Mouse (Mus musculus): Measurements from ENCODE around the gene Arfgef3. TPM values are rescaled to one million over a fixed set of nuclear protein-coding genes. Genes with fewer than 3 reads are reported as not detected.
"Not testable (repeated sequence)": the region's sequence is repeated elsewhere in the genome, so short reads cannot be mapped to it uniquely, and the experiment has no call there.

The Arfgef3 gene
- polyA plus RNA-seq, 1 experiment from 2014 or later, result 0.05 TPM

GRCm38 (mm10) chr10:18635450-18635849 is 108.3 kb downstream of the Arfgef3 start:
- H3K27ac ChIP-seq (ENCODE audit: low read length), result no peak overlapping the region
- no peak overlapping the region for H3K4me2 ChIP-seq (ENCODE audit: low read depth, low read length)
- no peaks in the 10 kb centered on the region for H3K9me3 ChIP-seq (replicated peaks; ENCODE audit: control insufficient read depth, low read length)
- ATAC-seq (ENCODE audit: low read depth), result no peak
- H3K36me3 ChIP-seq (ENCODE audit: control insufficient read depth, insufficient read depth), result no peaks in the 10 kb centered on the region
- H3K27me3 ChIP-seq (ENCODE audit: control insufficient read depth, insufficient read depth, low read depth, low read length), result no peaks in the 10 kb centered on the region
- no peak overlapping the region for H3K9ac ChIP-seq (ENCODE audit: low read depth, low read length)
- no peaks in the 10 kb centered on the region for H3K4me1 ChIP-seq (ENCODE audit: control insufficient read depth, low read depth, low read length)
- no peak overlapping the region for H3K4me3 ChIP-seq (ENCODE audit: low read depth, low read length)
- 71% methylated on average over 9 of the region's 9 CpGs for WGBS (ENCODE audit: insufficient replicate concordance)

- Histone ChIP-seq H3K36me3 (ENCODE audit: control insufficient read depth, insufficient read depth) (no peaks in the 10 kb centered on the region), H3K9ac (ENCODE audit: low read depth, low read length) (no peak overlapping the region), H3K4me3 (ENCODE audit: low read depth, low read length) (no peak overlapping the region), H3K4me1 (ENCODE audit: control insufficient read depth, low read depth, low read length) (no peaks in the 10 kb centered on the region), H3K4me2 (ENCODE audit: low read depth, low read length) (no peak overlapping the region), H3K9me3 (replicated peaks; ENCODE audit: control insufficient read depth, low read length) (no peaks in the 10 kb centered on the region), H3K27ac (ENCODE audit: low read length) (no peak overlapping the region), H3K27me3 (ENCODE audit: control insufficient read depth, insufficient read depth, low read depth, low read length) (no peaks in the 10 kb centered on the region)
- ATAC-seq (ENCODE audit: low read depth), result no peak
- WGBS (ENCODE audit: insufficient replicate concordance), result 64% methylated on average over 7 of the region's 7 CpGs
Observed at GRCm38 (mm10) chr10:18634405-18634985, 109.3 kb downstream of the Arfgef3 start.

- H3K27ac ChIP-seq (ENCODE audit: low read length), result no peak overlapping the region
- 65% methylated on average over 8 of the region's 8 CpGs for WGBS (ENCODE audit: insufficient replicate concordance)
- H3K4me1 ChIP-seq (ENCODE audit: control insufficient read depth, low read depth, low read length), result no peaks in the 10 kb centered on the region
- H3K27me3 ChIP-seq (ENCODE audit: control insufficient read depth, insufficient read depth, low read depth, low read length), result no peaks in the 10 kb centered on the region
- no peaks in the 10 kb centered on the region for H3K9me3 ChIP-seq (replicated peaks; ENCODE audit: control insufficient read depth, low read length)
- H3K4me2 ChIP-seq (ENCODE audit: low read depth, low read length), result no peak overlapping the region
- H3K9ac ChIP-seq (ENCODE audit: low read depth, low read length), result no peak overlapping the region
- no peak for ATAC-seq (ENCODE audit: low read depth)
- H3K36me3 ChIP-seq (ENCODE audit: control insufficient read depth, insufficient read depth), result no peaks in the 10 kb centered on the region
- H3K4me3 ChIP-seq (ENCODE audit: low read depth, low read length), result no peak overlapping the region
Observed at GRCm38 (mm10) chr10:18630498-18630897, 113.3 kb downstream of the Arfgef3 start.

- Histone ChIP-seq H3K9me3 (replicated peaks; ENCODE audit: control insufficient read depth, low read length) (no peaks in the 10 kb centered on the region), H3K36me3 (ENCODE audit: control insufficient read depth, insufficient read depth) (no peaks in the 10 kb centered on the region), H3K9ac (ENCODE audit: low read depth, low read length) (no peak overlapping the region), H3K4me2 (ENCODE audit: low read depth, low read length) (no peak overlapping the region), H3K4me3 (ENCODE audit: low read depth, low read length) (no peak overlapping the region), H3K27ac (ENCODE audit: low read length) (no peak overlapping the region), H3K4me1 (ENCODE audit: control insufficient read depth, low read depth, low read length) (no peaks in the 10 kb centered on the region), H3K27me3 (ENCODE audit: control insufficient read depth, insufficient read depth, low read depth, low read length) (no peaks in the 10 kb centered on the region)
- no peak for ATAC-seq (ENCODE audit: low read depth)
- 66% methylated on average over 6 of the region's 6 CpGs for WGBS (ENCODE audit: insufficient replicate concordance)
Observed at GRCm38 (mm10) chr10:18627530-18627929, 116.2 kb downstream of the Arfgef3 start.

- Histone ChIP-seq H3K27ac (ENCODE audit: low read length) (no peak overlapping the region), H3K9me3 (replicated peaks; ENCODE audit: control insufficient read depth, low read length) (no peaks in the 10 kb centered on the region), H3K9ac (ENCODE audit: low read depth, low read length) (no peak overlapping the region), H3K4me3 (ENCODE audit: low read depth, low read length) (no peak overlapping the region), H3K4me2 (ENCODE audit: low read depth, low read length) (no peak overlapping the region), H3K4me1 (ENCODE audit: control insufficient read depth, low read depth, low read length) (no peaks in the 10 kb centered on the region), H3K36me3 (ENCODE audit: control insufficient read depth, insufficient read depth) (no peaks in the 10 kb centered on the region), H3K27me3 (ENCODE audit: control insufficient read depth, insufficient read depth, low read depth, low read length) (no peaks in the 10 kb centered on the region)
- no peak for ATAC-seq (ENCODE audit: low read depth)
- WGBS (ENCODE audit: insufficient replicate concordance), result 53% methylated on average over 2 of the region's 2 CpGs
Observed at GRCm38 (mm10) chr10:18612796-18613195, 131.0 kb downstream of the Arfgef3 start.

- H3K27ac ChIP-seq (ENCODE audit: low read length); ATAC-seq (ENCODE audit: low read depth); H3K4me1 ChIP-seq (ENCODE audit: control insufficient read depth, low read depth, low read length); H3K4me2 ChIP-seq (ENCODE audit: low read depth, low read length); H3K9me3 ChIP-seq (replicated peaks; ENCODE audit: control insufficient read depth, low read length); H3K27me3 ChIP-seq (ENCODE audit: control insufficient read depth, insufficient read depth, low read depth, low read length); H3K36me3 ChIP-seq (ENCODE audit: control insufficient read depth, insufficient read depth); H3K9ac ChIP-seq (ENCODE audit: low read depth, low read length); H3K4me3 ChIP-seq (ENCODE audit: low read depth, low read length): not testable (repeated sequence)
- 34% methylated on average over 5 of the region's 5 CpGs for WGBS (ENCODE audit: insufficient replicate concordance)
Observed at GRCm38 (mm10) chr10:18604827-18605535, 138.8 kb downstream of the Arfgef3 start.

GRCm38 (mm10) chr10:18602030-18602429 is 141.7 kb downstream of the Arfgef3 start:
- Histone ChIP-seq H3K4me3 (ENCODE audit: low read depth, low read length) (no peak overlapping the region), H3K27ac (ENCODE audit: low read length) (no peak overlapping the region), H3K9me3 (replicated peaks; ENCODE audit: control insufficient read depth, low read length) (no peaks in the 10 kb centered on the region), H3K4me2 (ENCODE audit: low read depth, low read length) (no peak overlapping the region), H3K9ac (ENCODE audit: low read depth, low read length) (no peak overlapping the region), H3K27me3 (ENCODE audit: control insufficient read depth, insufficient read depth, low read depth, low read length) (no peaks in the 10 kb centered on the region), H3K36me3 (ENCODE audit: control insufficient read depth, insufficient read depth) (no peaks in the 10 kb centered on the region), H3K4me1 (ENCODE audit: control insufficient read depth, low read depth, low read length) (no peaks in the 10 kb centered on the region)
- WGBS (ENCODE audit: insufficient replicate concordance), result 16% methylated on average over 4 of the region's 4 CpGs
- no peak for ATAC-seq (ENCODE audit: low read depth)

GRCm38 (mm10) chr10:18597601-18598000 is 146.1 kb downstream of the Arfgef3 start:
- no peak for ATAC-seq (ENCODE audit: low read depth)
- Histone ChIP-seq H3K27me3 (ENCODE audit: control insufficient read depth, insufficient read depth, low read depth, low read length) (no peaks in the 10 kb centered on the region), H3K27ac (ENCODE audit: low read length) (no peak overlapping the region), H3K9me3 (replicated peaks; ENCODE audit: control insufficient read depth, low read length) (no peaks in the 10 kb centered on the region), H3K4me2 (ENCODE audit: low read depth, low read length) (no peak overlapping the region), H3K36me3 (ENCODE audit: control insufficient read depth, insufficient read depth) (no peaks in the 10 kb centered on the region), H3K9ac (ENCODE audit: low read depth, low read length) (no peak overlapping the region), H3K4me3 (ENCODE audit: low read depth, low read length) (no peak overlapping the region), H3K4me1 (ENCODE audit: control insufficient read depth, low read depth, low read length) (no peaks in the 10 kb centered on the region)
- WGBS (ENCODE audit: insufficient replicate concordance), result 77% methylated on average over 6 of the region's 6 CpGs

GRCm38 (mm10) chr10:18589455-18589854 is 154.3 kb downstream of the Arfgef3 start:
- WGBS (ENCODE audit: insufficient replicate concordance), result 68% methylated on average over 5 of the region's 5 CpGs
- no peak for ATAC-seq (ENCODE audit: low read depth)

More at GRCm38 (mm10) chr10:18589455-18589854, 154.3 kb downstream of the Arfgef3 start:
- Histone ChIP-seq H3K9me3 (replicated peaks; ENCODE audit: control insufficient read depth, low read length) (no peaks in the 10 kb centered on the region), H3K4me2 (ENCODE audit: low read depth, low read length) (no peak overlapping the region), H3K27me3 (ENCODE audit: control insufficient read depth, insufficient read depth, low read depth, low read length) (no peaks in the 10 kb centered on the region), H3K27ac (ENCODE audit: low read length) (no peak overlapping the region), H3K4me1 (ENCODE audit: control insufficient read depth, low read depth, low read length) (no peaks in the 10 kb centered on the region), H3K36me3 (ENCODE audit: control insufficient read depth, insufficient read depth) (no peaks in the 10 kb centered on the region), H3K9ac (ENCODE audit: low read depth, low read length) (no peak overlapping the region), H3K4me3 (ENCODE audit: low read depth, low read length) (no peak overlapping the region)
